Mouse (Mus musculus): Measurements from ENCODE around the gene Fmnl3.
"Not testable (repeated sequence)": the region's sequence is repeated elsewhere in the genome, so short reads cannot be mapped to it uniquely, and the experiment has no call there.

The Fmnl3 gene

DNA sequence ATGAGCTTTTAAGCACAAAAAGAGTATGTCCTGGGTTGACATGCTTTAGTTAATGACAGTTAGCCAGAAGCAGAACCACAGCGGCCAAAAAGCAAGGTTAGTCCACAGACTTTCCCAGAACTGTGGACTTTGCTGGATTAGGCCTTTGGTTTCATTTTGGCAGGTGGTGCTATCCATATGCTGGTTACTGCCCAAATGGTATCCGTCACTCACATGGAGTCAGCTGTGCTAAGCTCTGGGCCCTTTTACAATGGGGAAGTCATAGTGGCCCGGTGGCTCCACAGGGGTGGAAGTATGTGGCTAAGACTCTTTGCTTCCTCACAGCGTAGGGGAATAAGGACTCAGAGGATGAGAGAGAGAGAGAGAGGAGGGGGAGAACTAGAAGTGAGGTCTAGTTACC lies 17.7 kb upstream of the Fmnl3 start:
- DNase-seq (ENCODE audit: low read depth, low spot score): no peak

DNA sequence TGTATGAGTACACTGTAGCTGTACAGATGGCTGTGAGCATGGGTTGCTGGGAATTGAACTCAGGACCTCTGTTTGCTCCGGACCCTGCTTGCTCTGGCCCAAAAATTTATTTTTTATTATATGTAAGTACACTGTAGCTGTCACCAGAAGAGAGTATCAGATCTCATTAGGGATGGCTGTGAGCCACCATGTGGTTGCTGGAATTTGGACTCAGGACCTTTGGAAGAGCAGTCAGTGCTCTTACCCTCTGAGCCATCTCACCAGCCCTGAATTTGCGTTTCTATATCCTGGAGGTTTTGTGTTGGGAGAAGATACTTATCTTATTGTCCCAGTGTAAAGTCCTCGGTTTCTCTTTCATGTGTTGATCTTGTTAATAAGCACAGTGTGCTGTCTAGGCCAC lies 16.5 kb upstream of the Fmnl3 start:
- DNase-seq (ENCODE audit: low read depth, low spot score): no peak

DNA sequence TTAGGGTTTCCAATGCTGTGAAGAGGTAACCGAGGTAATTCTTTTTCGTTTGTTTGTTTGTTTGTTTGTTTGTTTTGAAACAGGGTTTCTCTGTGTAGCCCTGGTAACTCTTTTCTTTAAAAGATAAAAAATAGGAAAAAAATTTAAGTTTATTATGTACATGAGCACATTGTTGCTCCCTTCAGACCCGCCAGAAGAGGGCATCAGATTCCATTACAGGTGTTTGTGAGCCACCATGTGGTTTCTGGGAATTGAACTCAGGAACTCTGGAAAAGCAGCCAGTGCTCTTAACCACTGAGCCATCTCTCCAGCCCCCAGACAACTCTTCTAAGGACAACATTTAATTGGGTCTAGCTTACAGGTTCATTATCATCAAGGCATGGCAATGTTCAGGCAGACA lies 15.8 kb upstream of the Fmnl3 start:
- not testable (repeated sequence) for DNase-seq (ENCODE audit: low read depth, low spot score)

DNA sequence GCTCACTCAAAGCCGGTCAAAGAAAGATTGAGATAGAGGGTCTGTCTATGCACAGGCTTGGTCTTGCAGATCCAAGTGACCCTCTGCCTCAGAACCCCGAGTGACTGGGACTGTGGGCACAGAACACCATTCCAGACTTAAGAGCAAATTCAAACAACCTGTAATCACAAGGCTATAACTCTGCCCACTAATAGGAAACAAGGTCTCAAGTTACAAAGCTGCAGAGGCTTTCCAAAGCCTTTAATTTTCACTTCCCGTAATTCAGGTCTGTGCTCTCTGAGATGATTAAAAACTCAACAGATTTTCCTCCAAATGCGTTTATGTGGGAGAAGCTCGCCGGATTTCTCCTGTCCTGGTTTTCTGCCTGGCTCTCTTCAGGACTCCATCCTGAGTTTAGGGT lies 13.8 kb upstream of the Fmnl3 start:
- no peak for DNase-seq (ENCODE audit: low read depth, low spot score)

DNA sequence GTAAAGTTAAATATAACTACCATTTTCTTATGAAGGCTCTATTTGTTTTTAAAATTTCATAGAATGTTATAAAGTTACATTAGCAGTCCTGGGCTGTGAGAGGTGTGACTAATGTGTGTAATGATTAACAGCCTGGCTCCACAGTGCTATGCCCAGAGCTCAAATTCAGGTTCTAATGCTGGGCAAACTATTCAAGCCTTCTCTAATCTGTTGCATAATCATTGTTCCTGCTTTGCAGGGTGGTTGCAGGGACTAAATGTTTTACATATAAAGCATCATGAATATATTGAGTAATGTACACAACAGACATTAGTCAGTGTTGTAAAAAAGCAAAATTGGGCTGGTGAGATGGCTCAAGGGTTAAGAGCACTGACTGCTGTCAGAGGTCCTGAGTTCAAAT lies 12.6 kb upstream of the Fmnl3 start:
- DNase-seq (ENCODE audit: low read depth, low spot score): no peak

DNA sequence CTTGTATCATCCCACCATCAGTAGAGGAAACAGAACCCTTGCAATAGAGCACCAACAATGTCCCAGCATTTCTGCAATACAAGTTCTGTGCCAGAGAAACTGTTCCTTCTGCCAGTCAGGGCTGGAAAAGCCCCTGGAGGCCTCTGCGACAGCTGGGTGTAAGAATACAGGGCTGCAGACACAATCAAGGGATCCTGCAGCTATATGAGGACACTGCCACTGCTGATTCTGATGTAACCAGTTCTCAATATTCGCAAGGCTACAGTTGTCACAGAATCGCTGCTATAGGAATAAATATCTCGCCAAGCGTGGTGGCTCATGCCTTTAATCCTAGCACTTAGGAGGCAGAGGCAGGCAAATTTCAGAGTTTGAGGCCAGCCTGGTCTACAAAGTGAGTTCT lies 6.0 kb upstream of the Fmnl3 start:
- no peak for DNase-seq (ENCODE audit: low read depth, low spot score)

DNA sequence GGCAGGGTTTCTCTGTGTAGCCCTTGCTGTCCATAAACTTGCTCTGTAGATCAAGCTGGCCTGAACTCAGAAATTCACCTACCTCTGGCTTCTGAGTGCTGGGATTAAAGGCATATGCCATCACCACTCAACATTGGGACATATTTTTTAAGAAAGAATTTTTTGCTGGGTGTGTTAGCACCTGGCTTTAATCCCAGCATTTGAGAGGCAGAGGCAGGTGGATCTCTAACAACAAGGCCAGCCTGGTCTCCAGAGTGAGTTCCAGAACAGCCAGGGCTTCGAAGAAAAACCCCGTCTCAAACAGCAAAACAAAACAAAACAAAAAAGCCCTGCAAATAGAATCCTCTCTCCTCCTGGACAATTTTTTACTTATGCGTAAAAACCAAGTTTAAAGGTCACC lies 5.3 kb upstream of the Fmnl3 start:
- no peak for DNase-seq (ENCODE audit: low read depth, low spot score)

DNA sequence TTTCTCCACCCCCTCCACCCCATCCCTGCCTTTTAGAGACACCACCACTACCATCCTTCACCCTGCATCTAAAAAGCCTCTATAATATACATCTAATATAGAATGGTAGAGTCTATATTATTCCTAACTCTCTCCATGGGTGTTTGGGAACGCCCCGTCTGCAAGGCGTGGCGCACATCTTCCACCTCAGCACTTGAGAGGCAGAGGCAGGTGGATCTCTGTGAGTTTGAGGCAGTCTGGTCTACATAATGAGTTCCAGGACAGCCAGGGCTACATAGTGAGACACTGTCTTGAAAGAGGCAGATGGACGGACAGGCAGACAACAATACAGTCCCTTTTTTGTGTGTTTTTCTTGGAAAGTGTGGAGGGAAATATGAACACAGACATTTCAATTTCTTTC lies 4.8 kb upstream of the Fmnl3 start:
- no peak for DNase-seq (ENCODE audit: low read depth, low spot score)

DNA sequence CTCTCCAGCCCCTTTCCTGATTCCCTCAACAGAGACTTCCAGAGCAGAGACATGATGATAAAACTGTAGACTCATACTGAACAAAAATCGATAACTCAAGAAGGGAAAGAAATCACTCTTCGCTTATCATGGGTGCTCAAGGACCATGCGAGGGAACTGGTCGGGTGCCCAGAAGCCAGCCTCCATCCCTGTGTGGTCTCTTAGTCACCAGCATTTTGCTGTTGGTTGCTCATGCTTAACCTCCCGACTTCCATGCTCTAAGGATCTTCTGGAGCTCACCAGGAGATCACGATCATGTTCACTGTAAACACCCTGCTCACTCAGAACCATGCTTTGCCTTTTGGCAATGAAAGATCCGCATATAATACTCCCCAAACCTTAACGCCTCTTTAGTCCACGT lies 2.5 kb upstream of the Fmnl3 start:
- DNase-seq (ENCODE audit: low read depth, low spot score): no peak

DNA sequence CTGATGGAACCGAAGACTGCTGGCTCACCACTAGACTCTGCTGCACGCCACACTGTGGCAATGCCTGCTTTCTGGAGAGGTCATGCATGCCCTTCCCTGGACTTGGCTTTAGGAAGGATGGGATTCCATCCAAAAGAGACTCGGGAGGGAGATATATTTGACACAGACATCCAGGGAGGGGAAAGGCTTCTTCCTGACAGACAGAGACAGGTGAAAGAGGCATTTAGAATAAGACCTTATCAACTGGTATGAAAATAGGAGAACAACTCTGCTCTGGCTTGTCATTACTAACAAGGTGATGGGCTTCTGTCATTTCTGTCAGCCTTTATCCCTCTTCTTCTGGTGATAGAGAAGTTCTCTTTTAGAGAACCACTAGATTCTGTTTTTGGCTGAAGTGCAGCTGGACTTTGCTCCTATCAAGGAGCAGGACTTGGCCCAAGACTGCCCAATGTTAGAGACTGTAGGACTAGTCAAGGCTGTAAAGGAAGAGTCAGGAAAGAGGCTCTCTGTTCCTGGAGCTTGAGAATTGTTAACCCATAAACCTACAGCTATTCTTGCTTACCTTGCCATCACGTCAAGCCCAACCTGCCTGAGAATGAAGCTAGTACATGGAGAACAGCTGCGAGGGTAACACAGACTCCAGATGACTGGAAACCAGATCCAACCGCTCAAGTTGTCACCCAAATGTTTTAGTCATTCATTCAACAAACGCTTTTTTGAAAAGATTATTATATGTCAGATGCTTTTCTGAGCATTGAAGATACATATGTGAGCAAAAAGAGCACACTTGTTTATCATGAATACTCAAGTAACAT lies 1.5 kb upstream of the Fmnl3 start:
- DNase-seq (ENCODE audit: low read depth, low spot score): no peak

DNA sequence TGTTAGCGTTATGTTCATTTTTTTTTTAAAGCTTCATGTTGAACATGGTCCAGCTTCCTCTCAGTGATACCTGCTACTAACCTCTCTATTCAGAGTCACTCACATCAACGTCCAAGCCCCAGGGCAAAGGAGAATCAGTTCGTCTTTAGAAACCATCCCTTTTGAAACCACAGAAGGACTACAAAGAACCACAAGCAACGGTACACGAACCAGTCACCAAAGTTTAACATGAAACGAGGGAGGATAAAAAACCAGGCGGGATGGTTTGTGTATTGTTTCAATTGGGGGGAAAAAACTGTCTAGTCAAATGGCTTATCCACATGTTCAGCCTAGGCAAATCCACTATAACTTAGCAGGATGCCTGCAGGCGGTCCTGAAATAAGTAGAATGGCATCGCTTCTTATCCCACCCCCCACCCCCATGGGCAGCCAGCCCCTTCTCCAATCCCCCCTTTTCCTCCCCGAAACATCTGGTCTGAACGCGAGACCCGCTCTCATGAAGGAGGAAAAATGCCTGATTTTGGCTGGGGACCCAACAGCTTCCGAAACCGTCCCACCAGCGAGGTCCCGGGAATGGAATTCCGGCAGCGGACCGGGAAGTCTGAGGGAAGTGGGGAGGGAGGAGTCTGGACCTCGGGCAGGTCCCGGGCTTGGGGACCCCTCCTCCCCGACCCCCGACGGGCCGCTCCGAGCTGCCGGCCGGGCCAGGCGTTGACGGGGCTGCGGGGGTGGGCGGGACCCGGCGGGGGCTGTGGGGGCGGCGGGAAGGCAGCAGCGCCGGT lies 701 bp downstream of the Fmnl3 start:
- DNase-seq (ENCODE audit: low read depth, low spot score): peak; percentile 60

DNA sequence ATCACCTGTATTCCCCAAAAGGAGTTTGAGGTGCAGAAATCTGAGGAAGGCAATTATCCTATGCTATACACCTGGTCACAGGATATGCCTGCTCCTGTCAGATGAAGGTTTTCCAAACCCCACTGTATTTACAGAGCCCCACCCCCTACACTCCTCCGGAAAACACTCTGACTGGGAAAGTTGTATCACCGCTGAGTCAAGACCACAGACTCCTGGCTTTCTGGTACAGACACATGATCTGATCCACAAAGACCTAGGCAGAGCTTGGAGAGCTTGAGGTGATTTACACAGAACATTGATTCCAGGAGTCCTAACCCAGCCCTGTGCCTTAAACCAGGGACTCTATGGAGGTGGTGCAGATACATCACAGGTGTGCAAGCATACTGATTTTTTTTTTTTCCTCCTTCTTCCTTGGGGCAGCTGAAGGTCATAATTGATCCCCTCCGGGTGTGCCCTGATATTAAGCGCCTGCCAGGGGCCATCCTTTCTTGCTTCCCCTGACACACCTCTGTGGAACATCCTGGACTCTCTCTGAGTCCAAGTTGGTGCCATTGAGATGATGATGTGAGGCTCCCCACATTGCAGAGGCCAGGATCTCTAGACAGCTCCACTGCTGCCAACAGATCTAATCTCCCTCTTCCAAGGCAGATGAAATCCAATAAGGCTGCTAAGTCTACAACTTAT lies 1.6 kb downstream of the Fmnl3 start:
- DNase-seq (ENCODE audit: low read depth, low spot score): no peak

DNA sequence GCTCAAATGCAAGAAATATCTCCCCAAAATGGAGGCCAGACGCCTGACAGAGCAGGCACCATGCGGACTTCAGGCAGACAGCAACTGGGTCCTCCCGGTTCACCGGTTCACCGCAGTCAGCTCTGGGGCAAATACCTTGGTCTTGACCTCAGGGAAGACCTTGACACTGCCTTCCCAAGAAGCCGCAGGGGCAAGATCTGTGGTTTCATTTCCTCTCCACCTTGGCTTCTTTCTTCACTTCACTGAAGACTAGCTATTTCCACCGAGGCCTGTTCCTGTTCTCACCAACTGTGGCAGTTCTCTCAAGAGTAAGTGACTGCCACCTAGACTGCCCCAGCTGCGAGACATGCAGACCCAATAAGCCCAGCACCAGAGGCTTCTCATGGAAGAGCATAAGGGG lies 5.4 kb downstream of the Fmnl3 start:
- peak; percentile 38 for DNase-seq (ENCODE audit: low read depth, low spot score)

DNA sequence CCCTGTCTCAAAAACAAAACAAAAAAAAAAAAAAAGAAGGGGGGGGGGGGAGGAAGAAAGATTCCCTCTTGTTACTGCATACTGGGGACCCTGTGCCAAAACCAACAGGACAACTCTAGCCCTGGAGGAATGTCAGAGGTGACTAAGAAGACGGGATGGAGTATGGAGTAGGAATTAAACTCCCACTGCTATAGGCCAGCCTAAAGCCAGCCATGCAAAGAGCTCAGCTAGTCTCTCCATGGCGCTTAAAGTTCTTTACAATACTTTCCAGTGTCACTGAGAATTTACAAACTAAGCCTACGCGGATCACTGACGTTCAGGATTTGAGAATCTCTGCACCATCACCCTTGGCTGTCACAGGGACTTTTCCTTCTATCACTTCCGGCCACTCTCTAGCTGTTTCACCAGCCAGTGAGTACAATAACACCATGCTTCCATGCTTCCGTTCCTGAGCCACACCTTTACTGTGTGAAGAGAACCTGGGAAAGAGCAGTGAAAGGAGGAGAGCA lies 6.2 kb downstream of the Fmnl3 start:
- no peak for DNase-seq (ENCODE audit: low read depth, low spot score)

DNA sequence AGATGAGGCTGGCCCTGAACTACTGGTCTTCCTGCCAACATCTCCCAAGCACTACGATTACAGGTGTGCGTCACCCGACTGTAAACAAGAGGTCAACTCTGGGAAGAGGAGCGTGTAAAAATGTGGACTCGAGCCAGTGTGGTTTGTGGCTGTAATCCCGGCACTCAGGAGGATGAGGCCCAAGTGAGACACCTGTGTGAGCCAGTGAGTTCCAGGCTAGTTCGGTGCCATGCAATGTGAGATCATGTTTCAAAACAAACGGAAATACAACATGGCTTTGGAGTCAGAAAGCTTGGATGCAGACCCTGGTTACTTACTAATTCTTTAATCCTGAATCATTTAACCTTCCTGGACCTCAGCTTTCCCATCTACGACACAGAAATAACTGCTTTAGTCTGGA lies 11.3 kb downstream of the Fmnl3 start:
- DNase-seq (ENCODE audit: low read depth, low spot score): no peak

DNA sequence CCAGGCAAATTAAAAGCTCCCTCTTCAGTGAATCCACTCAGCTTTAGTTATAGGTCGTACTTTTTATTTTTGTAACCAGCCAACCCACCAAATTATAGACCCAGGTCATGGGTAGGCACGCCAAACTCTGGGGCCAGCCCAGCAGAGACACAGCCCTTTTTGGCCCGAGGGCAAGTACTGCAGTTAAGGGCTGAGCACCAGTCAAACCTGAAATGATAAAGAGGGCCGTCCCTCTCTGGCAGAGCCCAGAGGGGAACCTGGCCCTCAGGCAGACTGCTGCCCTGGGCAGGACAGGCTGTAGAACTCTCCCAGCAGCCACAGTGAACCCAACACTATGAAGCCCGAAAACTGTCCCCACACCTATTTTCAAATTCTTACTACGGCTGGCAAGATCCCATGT lies 13.8 kb downstream of the Fmnl3 start:
- DNase-seq (ENCODE audit: low read depth, low spot score): no peak

DNA sequence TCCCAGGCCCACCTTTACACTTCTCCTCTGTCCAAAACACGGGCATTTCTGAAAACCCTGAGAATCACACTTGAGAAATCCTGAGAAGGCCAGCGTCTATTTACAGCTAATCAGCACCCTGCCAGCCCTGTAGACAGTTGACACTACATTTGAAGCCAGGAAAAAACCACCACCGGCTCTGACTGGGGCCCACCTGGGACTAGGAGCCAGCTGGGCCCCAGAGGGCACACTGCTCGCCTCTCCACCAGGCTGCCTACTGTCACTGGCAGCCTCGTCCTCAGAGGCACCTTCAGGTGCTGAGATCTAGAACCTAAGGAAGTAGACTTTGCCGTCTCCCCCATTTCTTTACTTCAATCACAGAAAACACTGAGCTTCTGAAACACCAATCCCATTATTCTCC lies 14.6 kb downstream of the Fmnl3 start:
- DNase-seq (ENCODE audit: low read depth, low spot score): no peak

DNA sequence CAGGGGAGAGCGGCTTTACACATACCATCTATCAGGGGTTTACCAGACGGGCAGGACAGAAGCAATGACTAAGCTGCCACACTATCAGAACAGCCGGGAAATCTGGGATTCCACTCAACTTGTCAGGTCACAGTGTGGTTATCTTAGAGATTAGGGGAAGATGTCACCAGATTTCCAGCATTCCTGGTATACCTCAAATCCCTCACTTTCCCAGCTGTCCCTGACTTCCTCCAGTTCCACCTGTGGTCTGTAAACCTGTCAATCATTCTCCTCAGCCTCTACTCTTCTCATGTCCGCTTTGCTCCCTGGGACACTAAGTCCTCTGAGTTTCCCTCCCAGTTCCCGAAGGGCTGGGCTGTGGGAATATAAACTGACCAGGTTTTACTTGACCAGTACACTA lies 18.0 kb downstream of the Fmnl3 start:
- DNase-seq (ENCODE audit: low read depth, low spot score): no peak

DNA sequence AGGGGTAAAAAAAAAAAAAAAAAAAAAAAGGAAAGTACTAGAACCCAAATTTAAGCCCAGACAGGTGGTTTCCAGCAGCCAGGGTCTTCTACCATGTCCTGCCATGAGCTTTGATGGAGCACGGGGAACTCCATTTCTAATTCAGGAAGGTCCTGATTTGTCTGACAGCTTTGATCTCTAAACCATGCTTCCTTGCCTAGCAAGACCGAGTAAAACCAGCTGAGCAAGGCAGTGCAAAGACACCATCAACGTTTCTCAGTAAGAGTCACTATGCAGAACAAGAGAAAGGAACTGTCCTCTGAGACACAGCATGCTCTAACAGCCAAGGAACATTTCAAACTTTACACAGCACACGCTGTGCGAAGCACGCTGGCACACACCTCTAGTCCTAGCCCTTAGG lies 18.7 kb downstream of the Fmnl3 start:
- no peak for DNase-seq (ENCODE audit: low read depth, low spot score)

DNA sequence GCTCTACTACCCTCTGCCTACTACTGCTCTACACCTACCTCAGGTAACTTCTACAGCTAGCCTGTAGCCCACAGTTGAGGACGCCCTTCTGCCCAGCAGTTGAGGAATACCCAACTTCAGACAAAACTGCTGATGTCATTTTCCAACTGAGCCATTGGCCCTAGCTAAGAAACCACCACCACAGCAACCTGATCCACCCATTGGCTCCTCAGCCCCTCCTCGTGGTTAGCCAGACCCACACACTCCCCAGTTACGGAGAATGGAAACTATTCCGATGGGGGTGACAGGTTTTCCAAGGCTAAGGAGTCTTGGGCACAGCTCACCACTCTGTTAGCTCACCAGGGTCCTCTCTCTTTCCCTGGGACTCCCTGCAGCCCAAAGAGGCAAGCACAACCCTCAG lies 25.3 kb downstream of the Fmnl3 start:
- no peak for DNase-seq (ENCODE audit: low read depth, low spot score)

DNA sequence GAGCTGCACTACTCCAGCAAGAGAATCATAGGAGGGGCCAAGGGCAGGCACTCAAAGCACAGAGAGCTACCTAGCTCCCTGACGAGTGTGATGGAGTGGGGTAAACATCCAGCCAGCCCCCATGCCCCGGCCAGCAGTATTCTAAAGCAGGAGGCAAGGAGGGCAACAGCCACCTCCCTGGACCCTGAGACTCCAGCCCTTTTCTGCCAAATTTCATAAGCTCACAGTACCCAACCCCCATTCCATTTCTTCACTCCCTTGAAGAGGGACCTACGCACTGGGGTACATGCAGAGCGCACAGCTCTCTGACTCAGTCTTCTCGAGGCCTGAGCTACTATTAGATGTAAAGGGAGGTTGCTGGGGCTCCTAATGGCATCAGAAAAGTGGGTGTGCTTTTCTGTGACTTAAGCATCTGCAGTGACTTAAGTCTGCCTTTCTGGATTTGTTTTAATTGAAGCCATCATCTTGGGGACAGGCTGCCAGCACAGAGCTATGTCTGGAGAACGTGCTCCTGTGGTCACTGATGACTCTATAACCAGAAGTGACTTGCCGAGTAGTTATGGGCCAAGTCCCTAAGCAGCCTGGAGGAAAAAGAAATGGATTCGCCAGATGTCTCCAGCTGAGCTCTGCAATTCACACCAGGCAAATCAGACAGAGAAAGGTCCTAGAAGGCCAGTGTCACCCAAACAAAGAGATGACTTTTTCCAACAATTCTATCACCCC lies 26.0 kb downstream of the Fmnl3 start:
- no peak for DNase-seq (ENCODE audit: low read depth, low spot score)
